Mouse (Mus musculus) ovary, postnatal 10 days (tissue): ENCODE data around the gene 4833439L19Rik.

Source experiments
- DNase-seq: peaks from one replicate; pipeline ENCODE4 v3.0.0; 2022; ENCODE audit warnings: low spot score

4833439L19Rik gene

GRCm38 (mm10) chr13:54582126-54582525 lies 16.9 kb upstream of the 4833439L19Rik start:
- no peak for DNase-seq

- no peak for DNase-seq
These were observed 16.1 kb upstream of the 4833439L19Rik start for GRCm38 (mm10) chr13:54581385-54581784.

- no peak for DNase-seq
These were observed 12.6 kb upstream of the 4833439L19Rik start for GRCm38 (mm10) chr13:54577652-54578507.

- no peak for DNase-seq
These were observed 10.3 kb upstream of the 4833439L19Rik start for GRCm38 (mm10) chr13:54575489-54575888.

- DNase-seq, result peak; percentile 59
These were observed 9.7 kb upstream of the 4833439L19Rik start, which contains the start of gene Arl10 for GRCm38 (mm10) chr13:54574854-54575481. TSS of gene Arl10 (plus strand) at chr13:54575015.

- no peak for DNase-seq
These were observed 7.4 kb upstream of the 4833439L19Rik start for GRCm38 (mm10) chr13:54572621-54573020.

- DNase-seq, result no peak
These were observed 6.4 kb upstream of the 4833439L19Rik start for GRCm38 (mm10) chr13:54571637-54572036.

GRCm38 (mm10) chr13:54570736-54571135 lies 5.5 kb upstream of the 4833439L19Rik start:
- no peak for DNase-seq

- DNase-seq, result no peak
These were observed 4.0 kb upstream of the 4833439L19Rik start for GRCm38 (mm10) chr13:54569282-54569681.

GRCm38 (mm10) chr13:54568380-54568779 lies 3.1 kb upstream of the 4833439L19Rik start:
- DNase-seq, result no peak

- DNase-seq, result no peak
These were observed 535 bp upstream of the 4833439L19Rik start for GRCm38 (mm10) chr13:54565594-54566345.

- no peak for DNase-seq
These were observed 719 bp downstream of the 4833439L19Rik start for GRCm38 (mm10) chr13:54564232-54565200.

- DNase-seq, result no peak
These were observed 2.7 kb downstream of the 4833439L19Rik start for GRCm38 (mm10) chr13:54562562-54562961.

GRCm38 (mm10) chr13:54560608-54561007 lies 4.6 kb downstream of the 4833439L19Rik start:
- no peak for DNase-seq

GRCm38 (mm10) chr13:54559656-54560055 lies 5.6 kb downstream of the 4833439L19Rik start:
- DNase-seq, result no peak

GRCm38 (mm10) chr13:54557652-54558051 lies 7.6 kb downstream of the 4833439L19Rik start:
- no peak for DNase-seq

GRCm38 (mm10) chr13:54556796-54557195 lies 8.4 kb downstream of the 4833439L19Rik start:
- DNase-seq, result no peak

GRCm38 (mm10) chr13:54556176-54556575 lies 9.1 kb downstream of the 4833439L19Rik start:
- DNase-seq, result no peak

GRCm38 (mm10) chr13:54548036-54548435 lies 17.2 kb downstream of the 4833439L19Rik start:
- DNase-seq, result no peak

- DNase-seq, result no peak
These were observed 33.1 kb downstream of the 4833439L19Rik start for GRCm38 (mm10) chr13:54532134-54532533.

- no peak for DNase-seq
These were observed 38.1 kb downstream of the 4833439L19Rik start for GRCm38 (mm10) chr13:54527140-54527539.
